Mouse (Mus musculus): ENCODE results near the gene Gnaq. TPM values are rescaled to one million over a fixed set of nuclear protein-coding genes. Genes with fewer than 3 reads are reported as not detected.

Gene Gnaq
- polyA plus RNA-seq, 1 experiment, result 244 TPM

GRCm38 (mm10) chr19:16431368-16431767, 298.7 kb downstream of the Gnaq start:
- no peak for TF ChIP-seq CTCF (IDR thresholded peaks at IDR 0.05; ENCODE audit: insufficient read depth, low read depth, low read length)
- no peak for TF ChIP-seq POLR2A (IDR thresholded peaks at IDR 0.05; ENCODE audit: insufficient read depth, low read depth, low read length)
- Histone ChIP-seq H3K27ac (ENCODE audit: insufficient read depth, low read depth, low read length) (no peak overlapping the region), H3K4me3 (ENCODE audit: insufficient read depth, low read depth, low read length) (no peak overlapping the region), H3K4me1 (ENCODE audit: control insufficient read depth, insufficient read depth, low read length) (peaks cover 12% of the 10 kb centered on the region)
- 77% methylated on average over 8 of the region's 8 CpGs for WGBS

- Histone ChIP-seq H3K27ac (ENCODE audit: insufficient read depth, low read depth, low read length) (no peak overlapping the region), H3K4me3 (ENCODE audit: insufficient read depth, low read depth, low read length) (no peak overlapping the region), H3K4me1 (ENCODE audit: control insufficient read depth, insufficient read depth, low read length) (peaks cover 18% of the 10 kb centered on the region)
- 12% methylated on average over 9 of the region's 9 CpGs for WGBS
- TF ChIP-seq POLR2A (IDR thresholded peaks at IDR 0.05; ENCODE audit: insufficient read depth, low read depth, low read length), result no peak
- no peak for TF ChIP-seq CTCF (IDR thresholded peaks at IDR 0.05; ENCODE audit: insufficient read depth, low read depth, low read length)
Observed at GRCm38 (mm10) chr19:16434879-16435278, 302.2 kb downstream of the Gnaq start.

GRCm38 (mm10) chr19:16435531-16436231, 303.1 kb downstream of the Gnaq start, which contains the start of gene Gna14:
Gene Gna14 (plus strand): TSS chr19:16435762.
- Histone ChIP-seq H3K4me3 (ENCODE audit: insufficient read depth, low read depth, low read length) (peak within 1 kb of the TSS; percentile 30), H3K27ac (ENCODE audit: insufficient read depth, low read depth, low read length) (no peak within 1 kb of the TSS), H3K4me1 (ENCODE audit: control insufficient read depth, insufficient read depth, low read length) (peaks cover 18% of the 10 kb centered on the region)
- 3% methylated on average over 27 of the region's 27 CpGs for WGBS
- no peak for TF ChIP-seq POLR2A (IDR thresholded peaks at IDR 0.05; ENCODE audit: insufficient read depth, low read depth, low read length)
- peak; percentile 57; the same call in 1 of the 2 replicates for TF ChIP-seq CTCF (IDR thresholded peaks at IDR 0.05; ENCODE audit: insufficient read depth, low read depth, low read length)

- H3K4me3 ChIP-seq (ENCODE audit: insufficient read depth, low read depth, low read length), result peak overlapping the region; percentile 30
- TF ChIP-seq CTCF (IDR thresholded peaks at IDR 0.05; ENCODE audit: insufficient read depth, low read depth, low read length) (no peak), POLR2A (IDR thresholded peaks at IDR 0.05; ENCODE audit: insufficient read depth, low read depth, low read length) (no peak)
- 14% methylated on average over 61 of the region's 61 CpGs for WGBS
Observed at GRCm38 (mm10) chr19:16436335-16437169, 303.9 kb downstream of the Gnaq start.

More at GRCm38 (mm10) chr19:16436335-16437169, 303.9 kb downstream of the Gnaq start:
- H3K27ac ChIP-seq (ENCODE audit: insufficient read depth, low read depth, low read length), result no peak overlapping the region
- peaks cover 18% of the 10 kb centered on the region for H3K4me1 ChIP-seq (ENCODE audit: control insufficient read depth, insufficient read depth, low read length)

Other genes with a start within 250 kb of the Gnaq start
- gene Psat1, start 185.5 kb upstream of the Gnaq start, polyA plus RNA-seq (2012; ENCODE audit: insufficient read depth, insufficient read length, low replicate concordance, missing spikeins), result not detected in 2 replicates
- gene Cep78, start 147.8 kb upstream of the Gnaq start, polyA plus RNA-seq (2012; ENCODE audit: insufficient read depth, insufficient read length, low replicate concordance, missing spikeins), result not detected in 2 replicates